Mouse (Mus musculus): ENCODE data around the gene Galk1. TPM values are rescaled to one million over a fixed set of nuclear protein-coding genes. Genes with fewer than 3 reads are reported as not detected.
"Not testable (repeated sequence)": the region's sequence is repeated elsewhere in the genome, so short reads cannot be mapped to it uniquely, and the experiment has no call there.

The Galk1 gene
- polyA plus RNA-seq, 1 experiment: 39.2 TPM

DNA sequence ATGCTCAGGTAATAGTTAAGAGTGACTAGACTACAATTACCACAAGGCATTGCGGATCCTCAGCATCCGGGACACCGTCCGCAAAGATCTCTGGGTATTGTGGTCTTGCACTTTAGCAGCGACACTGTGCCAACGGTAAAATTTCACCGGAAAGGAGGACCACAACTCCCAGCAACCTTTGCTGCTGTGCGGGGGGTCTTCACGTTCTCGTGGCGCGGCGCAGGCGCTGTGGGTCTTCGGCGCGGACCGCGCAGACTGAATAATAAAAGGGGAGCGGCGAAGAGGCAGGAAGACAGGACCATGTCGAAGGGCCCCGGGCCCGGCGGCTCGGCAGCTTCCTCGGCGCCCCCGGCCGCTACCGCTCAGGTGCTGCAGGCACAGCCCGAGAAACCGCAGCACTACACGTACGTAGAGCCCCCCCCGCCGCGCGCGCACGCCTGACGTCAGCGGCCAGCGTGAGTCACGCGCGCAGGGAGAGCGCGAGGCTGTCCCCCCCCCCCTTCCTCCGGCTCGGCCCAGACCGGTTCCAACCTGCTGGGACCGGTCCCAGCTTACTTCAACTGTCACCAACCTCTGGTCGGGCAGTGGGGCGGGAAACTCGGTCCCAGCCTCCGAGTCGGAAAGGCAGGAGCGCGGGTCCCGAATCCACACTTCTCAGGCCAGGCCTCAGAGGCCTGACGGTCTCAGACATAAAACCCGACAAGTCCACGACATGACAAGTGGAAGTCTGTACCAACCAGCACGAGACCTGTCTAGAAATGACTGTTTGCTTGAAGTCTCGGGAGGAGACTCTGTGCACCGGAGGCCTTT, 17.8 kb upstream of the Galk1 start, which contains the start of gene Unk:
Gene Unk, plus strand, starts transcription at position 235 of the 810 bp plus-strand sequence.
- peak; percentile 100 for DNase-seq (ENCODE audit: low read depth)
- TF ChIP-seq CTCF (IDR thresholded peaks at IDR 0.05; ENCODE audit: borderline replicate concordance, extremely low read depth, insufficient read depth, insufficient read length): no peak
- TF ChIP-seq POLR2A (IDR thresholded peaks at IDR 0.05; ENCODE audit: borderline replicate concordance, extremely low read depth, insufficient read depth, insufficient read length, poor library complexity, severe bottlenecking): no peak; the same call in 1 of the 2 replicates

GRCm38 (mm10) chr11:116029086-116029865, 16.8 kb upstream of the Galk1 start:
- no peak for TF ChIP-seq POLR2A (IDR thresholded peaks at IDR 0.05; ENCODE audit: borderline replicate concordance, extremely low read depth, insufficient read depth, insufficient read length, poor library complexity, severe bottlenecking)
- no peak for TF ChIP-seq CTCF (IDR thresholded peaks at IDR 0.05; ENCODE audit: borderline replicate concordance, extremely low read depth, insufficient read depth, insufficient read length)
- no peak for DNase-seq (ENCODE audit: low read depth)

GRCm38 (mm10) chr11:116028177-116028865, 15.8 kb upstream of the Galk1 start:
- TF ChIP-seq CTCF (IDR thresholded peaks at IDR 0.05; ENCODE audit: borderline replicate concordance, extremely low read depth, insufficient read depth, insufficient read length) (no peak), POLR2A (IDR thresholded peaks at IDR 0.05; ENCODE audit: borderline replicate concordance, extremely low read depth, insufficient read depth, insufficient read length, poor library complexity, severe bottlenecking) (no peak)
- no peak for DNase-seq (ENCODE audit: low read depth)

DNA sequence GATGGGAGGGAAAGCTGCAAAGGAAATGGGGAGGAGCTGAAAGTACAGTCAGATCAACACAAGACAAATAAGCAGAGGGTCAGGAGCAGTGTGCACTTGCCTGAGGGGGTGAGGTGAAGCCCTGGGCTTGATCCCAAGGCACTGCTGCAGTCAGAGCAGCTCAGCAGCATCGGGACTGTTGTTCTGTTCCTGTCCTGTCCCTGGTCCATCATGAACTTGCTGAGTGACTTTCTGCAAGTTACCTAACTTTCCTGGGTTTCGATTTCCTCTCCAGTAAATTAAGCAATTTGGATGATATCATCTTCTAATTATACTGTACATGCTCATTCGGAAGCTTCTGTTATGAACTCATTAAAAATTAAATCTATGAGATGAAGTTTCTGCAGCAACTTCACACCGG, 15.2 kb upstream of the Galk1 start, which contains the start of gene H3f3b:
Gene H3f3b, minus strand, starts transcription at position 207 of the 400 bp plus-strand sequence.
- DNase-seq (ENCODE audit: low read depth): no peak
- TF ChIP-seq POLR2A (IDR thresholded peaks at IDR 0.05; ENCODE audit: borderline replicate concordance, extremely low read depth, insufficient read depth, insufficient read length, poor library complexity, severe bottlenecking): no peak
- TF ChIP-seq CTCF (IDR thresholded peaks at IDR 0.05; ENCODE audit: borderline replicate concordance, extremely low read depth, insufficient read depth, insufficient read length): no peak

DNA sequence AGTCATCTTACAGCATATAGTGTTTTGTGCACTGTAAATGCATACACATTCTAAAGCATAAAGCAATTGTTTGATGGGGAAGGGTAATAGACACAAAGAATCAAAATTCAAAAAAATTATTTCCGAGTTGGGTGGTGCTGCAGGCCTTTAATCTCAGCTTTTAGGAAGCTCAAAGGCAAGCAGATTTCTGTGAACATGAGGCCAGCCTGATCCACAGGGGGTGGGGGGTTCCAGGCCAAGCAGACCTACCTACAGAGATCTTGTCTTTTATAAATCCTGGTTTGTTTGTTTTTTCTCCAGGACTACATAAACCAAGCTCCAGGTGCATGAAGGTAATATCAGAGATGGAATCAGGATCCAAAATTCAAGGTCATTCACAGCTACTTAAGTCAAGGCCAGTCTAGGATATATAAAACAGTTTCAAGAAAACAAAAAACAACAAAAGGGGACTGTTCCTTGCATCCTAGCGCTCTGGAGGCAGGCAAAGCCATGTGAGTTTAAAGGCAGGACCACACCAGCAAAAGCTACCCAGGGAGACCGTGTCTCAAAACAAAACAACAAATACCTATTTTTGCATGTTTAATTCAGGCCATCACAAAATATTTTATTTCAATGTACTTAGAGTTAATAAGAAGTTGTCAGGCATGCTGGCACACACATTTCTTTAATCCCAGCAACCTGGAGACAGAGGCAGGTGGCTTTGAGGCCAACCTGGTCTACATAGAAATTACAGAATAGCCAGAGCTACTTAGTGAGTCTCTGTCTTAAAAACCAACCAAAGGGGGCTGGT, 12.7 kb upstream of the Galk1 start:
- TF ChIP-seq CTCF (IDR thresholded peaks at IDR 0.05; ENCODE audit: borderline replicate concordance, extremely low read depth, insufficient read depth, insufficient read length): no peak
- TF ChIP-seq POLR2A (IDR thresholded peaks at IDR 0.05; ENCODE audit: borderline replicate concordance, extremely low read depth, insufficient read depth, insufficient read length, poor library complexity, severe bottlenecking): no peak
- no peak for DNase-seq (ENCODE audit: low read depth)

GRCm38 (mm10) chr11:116024356-116024808, 11.9 kb upstream of the Galk1 start:
- peak; percentile 100 for DNase-seq (ENCODE audit: low read depth)
- TF ChIP-seq POLR2A (IDR thresholded peaks at IDR 0.05; ENCODE audit: borderline replicate concordance, extremely low read depth, insufficient read depth, insufficient read length, poor library complexity, severe bottlenecking) (peak; percentile 99; the same call in 1 of the 2 replicates), CTCF (IDR thresholded peaks at IDR 0.05; ENCODE audit: borderline replicate concordance, extremely low read depth, insufficient read depth, insufficient read length) (no peak)

DNA sequence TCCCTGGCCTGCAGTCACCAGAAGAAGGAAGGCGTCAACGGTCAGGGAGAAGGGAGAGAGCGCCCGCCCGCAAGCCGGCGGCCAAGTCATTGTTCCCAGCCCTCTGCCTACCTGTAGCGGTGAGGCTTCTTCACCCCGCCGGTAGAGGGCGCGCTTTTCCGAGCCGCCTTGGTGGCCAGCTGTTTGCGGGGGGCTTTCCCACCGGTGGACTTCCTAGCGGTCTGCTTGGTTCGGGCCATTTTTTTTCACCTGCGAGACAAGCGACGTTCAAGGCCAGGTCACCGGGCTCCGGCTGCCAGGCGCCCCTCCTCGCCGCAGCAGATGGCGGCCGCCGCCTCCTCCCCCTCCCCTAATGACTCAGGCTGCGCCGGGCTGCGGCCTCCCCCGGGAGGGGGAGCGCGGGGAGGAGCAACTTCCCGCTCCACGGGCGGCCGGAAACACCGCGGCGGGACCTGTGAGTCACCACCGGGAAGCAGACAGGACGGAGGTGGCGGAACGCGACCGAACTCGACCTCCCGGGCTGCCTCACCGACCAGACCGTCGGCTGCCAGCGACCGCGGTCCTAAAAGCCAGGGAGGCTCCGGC, 11.3 kb upstream of the Galk1 start:
- peak; percentile 84 for DNase-seq (ENCODE audit: low read depth)
- TF ChIP-seq POLR2A (IDR thresholded peaks at IDR 0.05; ENCODE audit: borderline replicate concordance, extremely low read depth, insufficient read depth, insufficient read length, poor library complexity, severe bottlenecking) (no peak; the same call in 1 of the 2 replicates), CTCF (IDR thresholded peaks at IDR 0.05; ENCODE audit: borderline replicate concordance, extremely low read depth, insufficient read depth, insufficient read length) (peak; percentile 71)

DNA sequence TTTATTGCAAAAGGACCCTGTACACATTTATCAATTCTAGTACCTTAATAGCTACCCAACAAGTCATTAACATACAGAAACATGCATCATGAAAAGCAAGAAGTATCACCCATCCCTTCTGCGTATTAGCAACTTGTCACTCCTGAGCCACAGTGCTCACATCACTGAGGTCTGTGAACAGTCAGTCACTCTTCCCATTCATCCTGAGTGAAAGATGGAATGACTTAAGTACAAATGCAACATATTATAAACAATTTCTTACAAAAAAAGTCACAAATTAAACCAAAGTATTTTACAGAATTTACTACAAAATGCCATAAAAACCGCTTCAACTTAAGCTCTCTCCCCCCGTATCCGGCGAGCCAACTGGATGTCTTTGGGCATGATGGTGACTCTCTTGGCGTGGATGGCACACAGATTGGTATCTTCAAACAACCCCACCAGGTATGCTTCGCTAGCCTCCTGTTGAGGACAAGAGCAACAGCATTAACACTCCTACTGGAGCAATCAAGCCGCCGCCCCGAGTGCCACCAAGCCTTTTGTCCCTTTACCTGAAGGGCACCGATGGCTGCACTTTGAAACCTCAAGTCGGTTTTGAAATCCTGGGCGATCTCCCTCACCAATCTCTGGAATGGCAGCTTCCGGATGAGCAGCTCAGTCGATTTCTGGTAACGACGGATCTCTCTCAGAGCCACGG, 10.7 kb upstream of the Galk1 start:
- DNase-seq (ENCODE audit: low read depth): not testable (repeated sequence)

GRCm38 (mm10) chr11:116022256-116022780, 9.8 kb upstream of the Galk1 start:
- TF ChIP-seq CTCF (IDR thresholded peaks at IDR 0.05; ENCODE audit: borderline replicate concordance, extremely low read depth, insufficient read depth, insufficient read length) (no peak), POLR2A (IDR thresholded peaks at IDR 0.05; ENCODE audit: borderline replicate concordance, extremely low read depth, insufficient read depth, insufficient read length, poor library complexity, severe bottlenecking) (no peak)
- DNase-seq (ENCODE audit: low read depth): no peak
